Mouse (Mus musculus) kidney, postnatal 25 days (tissue): ENCODE results near the gene Mpv17l.
"Not testable (repeated sequence)": the region's sequence is repeated elsewhere in the genome, so short reads cannot be mapped to it uniquely, and the experiment has no call there.

ENCODE experiments used
- DNase-seq, 2 experiments: peaks; one replicate each; pipeline ENCODE4 v3.0.0; 2021; ENCODE audit warnings: mixed read lengths in 2 of 2

Mpv17l gene

DNA sequence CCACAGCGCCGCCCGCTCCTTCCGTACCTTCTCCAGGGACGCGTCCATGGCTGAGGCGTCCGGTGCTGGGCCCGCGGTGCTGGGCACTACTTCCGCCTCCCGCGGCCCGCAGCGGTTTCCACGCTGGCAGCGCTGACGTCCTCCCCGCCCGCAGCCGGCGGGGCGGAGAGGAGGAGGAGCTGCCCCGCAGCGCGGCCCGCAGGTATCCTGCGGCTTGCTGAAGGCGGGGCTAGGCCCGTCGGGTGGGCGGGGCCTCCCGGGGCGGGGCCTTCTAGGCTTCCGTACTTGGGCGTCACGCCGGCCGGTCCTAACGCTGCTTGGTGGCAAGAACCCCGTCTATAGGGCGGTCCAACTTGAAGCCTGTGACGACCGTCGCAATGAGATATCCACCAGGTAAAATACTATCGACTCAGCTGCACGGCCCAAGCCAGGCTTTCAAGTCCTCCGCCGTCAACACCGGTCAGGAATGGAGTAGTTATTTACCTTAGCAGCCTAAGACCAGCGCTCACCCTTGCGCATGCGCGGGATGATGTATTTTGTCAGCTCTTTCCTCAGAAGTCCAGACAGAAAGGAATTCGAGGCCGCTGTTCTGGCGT is at the start of gene Mpv17l, which contains the start of gene Pdxdc1:
Mpv17l (plus strand) TSS at position 274 of the 596 bp plus-strand sequence.
Pdxdc1 (minus strand) TSS at position 244 of the 596 bp plus-strand sequence.
- peak; percentile 97 to 98 for DNase-seq

DNA sequence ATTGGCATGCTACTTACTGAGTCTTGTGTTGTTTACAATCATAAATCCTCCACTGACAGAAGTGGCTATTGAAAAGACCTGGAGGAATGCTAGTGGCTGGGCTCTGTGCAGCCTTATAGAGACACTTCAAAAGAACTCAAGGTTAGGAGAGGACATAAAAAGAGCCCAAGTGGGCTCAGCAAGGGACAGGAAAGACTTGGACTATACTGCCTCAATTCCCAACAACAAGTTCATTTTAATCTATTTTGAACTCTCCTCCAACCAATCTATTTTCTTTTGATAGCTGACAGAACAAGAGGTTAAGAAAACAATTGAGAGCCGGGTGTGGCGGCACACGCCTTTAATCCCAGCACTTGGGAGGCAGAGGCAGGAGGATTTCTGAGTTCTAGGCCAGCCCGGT is 49.1 kb upstream of the Mpv17l start:
- DNase-seq = no peak

DNA sequence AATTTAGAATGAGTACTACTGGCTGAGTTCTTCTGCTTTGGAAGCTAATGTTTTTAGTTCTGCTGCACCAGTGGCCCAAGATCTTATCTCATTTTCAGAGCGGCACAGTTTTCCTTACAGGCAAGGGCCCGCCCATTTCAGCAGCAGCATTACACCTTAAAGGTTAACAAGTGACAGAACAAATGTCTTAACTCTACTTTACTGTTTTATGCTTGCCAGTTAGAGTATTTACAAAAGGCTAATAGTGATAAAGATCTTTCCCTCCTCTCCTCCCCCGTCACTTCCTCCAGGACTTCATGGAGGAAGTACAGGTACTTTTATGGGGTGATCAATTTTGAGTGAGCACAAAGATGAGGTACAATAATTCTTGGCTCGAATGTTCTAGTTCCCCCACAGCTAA is 36.9 kb upstream of the Mpv17l start:
- DNase-seq = peak in 1 of 2 experiments; percentile 41

GRCm38 (mm10) chr16:13866616-13867015 is 36.3 kb upstream of the Mpv17l start:
- DNase-seq = no peak

GRCm38 (mm10) chr16:13867406-13867805 is 35.6 kb upstream of the Mpv17l start:
- not testable (repeated sequence) for DNase-seq

- no peak for DNase-seq
Observed at GRCm38 (mm10) chr16:13867910-13868514, 34.9 kb upstream of the Mpv17l start.

- no peak for DNase-seq
Observed at GRCm38 (mm10) chr16:13875483-13875882, 27.5 kb upstream of the Mpv17l start.

DNA sequence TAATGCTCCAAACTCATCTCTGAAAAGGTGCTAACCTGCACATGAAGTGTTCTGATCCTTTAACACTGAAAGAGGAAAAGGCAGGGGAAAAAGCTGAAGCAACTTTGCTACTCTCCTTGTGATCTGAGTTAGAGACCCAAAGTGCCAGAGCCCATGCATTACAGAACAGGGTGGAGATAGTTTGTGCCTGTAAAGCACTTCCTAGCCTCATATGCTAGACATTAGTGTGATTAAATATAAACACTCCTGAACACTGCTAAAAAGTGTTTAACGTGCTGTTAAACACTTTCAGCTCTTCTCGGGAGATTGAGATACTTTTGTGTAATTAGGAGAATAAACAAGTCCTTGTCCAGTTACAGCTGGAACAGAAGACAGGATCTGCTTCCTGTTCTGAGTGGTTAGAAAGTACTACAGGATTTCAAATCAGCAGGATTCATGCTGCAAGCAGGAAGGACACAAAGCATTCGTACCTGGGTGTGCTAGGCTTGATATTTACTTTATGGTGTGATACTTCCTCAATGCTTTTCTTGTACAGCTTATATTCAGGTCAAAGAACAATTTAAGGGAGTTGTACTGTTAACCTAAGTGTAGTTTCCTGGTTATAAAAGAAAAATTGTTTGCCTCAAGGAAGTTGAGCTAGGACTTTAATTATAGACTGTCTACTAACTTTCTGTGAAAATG is 19.7 kb upstream of the Mpv17l start:
- no peak for DNase-seq

GRCm38 (mm10) chr16:13890449-13890848 is 12.5 kb upstream of the Mpv17l start:
- DNase-seq = no peak

- no peak for DNase-seq
Observed at GRCm38 (mm10) chr16:13892850-13893249, 10.1 kb upstream of the Mpv17l start.

- DNase-seq = no peak
Observed at GRCm38 (mm10) chr16:13894097-13894496, 8.9 kb upstream of the Mpv17l start.

DNA sequence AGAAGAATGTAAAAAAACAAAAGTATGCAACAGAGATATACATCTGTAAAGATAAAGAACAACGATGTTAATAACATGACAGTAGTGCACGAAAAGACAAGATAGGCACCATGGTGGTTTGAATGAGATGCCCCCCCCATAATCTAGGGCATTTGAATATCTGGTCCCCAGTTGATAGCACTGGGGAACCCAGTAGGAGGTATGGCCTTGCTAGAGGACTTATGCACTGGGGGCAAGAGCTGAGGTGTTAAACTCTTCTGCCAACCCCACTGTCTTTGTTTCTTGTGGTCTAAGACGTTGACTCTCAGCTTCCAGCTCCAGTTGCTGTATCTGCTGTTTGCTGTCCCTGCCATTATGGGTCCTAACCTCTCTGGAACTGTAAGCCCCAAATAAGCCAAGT is 7.2 kb upstream of the Mpv17l start:
- no peak for DNase-seq

GRCm38 (mm10) chr16:13896357-13896756 is 6.6 kb upstream of the Mpv17l start:
- no peak for DNase-seq

- DNase-seq = no peak
Observed at GRCm38 (mm10) chr16:13898981-13899380, 4.0 kb upstream of the Mpv17l start.

DNA sequence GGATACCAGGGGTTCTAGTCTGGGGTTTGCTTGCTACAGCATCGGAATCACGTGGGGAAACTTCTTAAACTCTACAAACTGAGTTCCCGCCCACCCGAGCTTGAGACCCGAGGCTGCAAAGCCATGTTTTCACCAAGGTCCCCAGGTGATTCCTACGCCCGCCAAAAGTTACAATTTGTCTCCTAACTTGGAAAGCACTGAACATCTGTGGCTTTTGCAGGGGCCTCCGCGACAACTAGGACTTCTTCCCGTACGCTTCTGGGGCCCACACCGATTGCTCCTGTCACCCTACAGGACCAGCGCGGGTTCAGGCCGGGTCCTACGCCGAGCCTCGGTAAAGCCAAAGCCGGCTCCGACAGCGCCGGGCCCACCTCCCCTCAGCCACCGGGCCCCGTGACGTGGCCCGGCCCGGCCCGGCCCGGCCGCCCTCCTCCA is 547 bp upstream of the Mpv17l start:
- no peak for DNase-seq

GRCm38 (mm10) chr16:13903488-13903887 is 527 bp downstream of the Mpv17l start:
- DNase-seq = peak; percentile 82 to 84

DNA sequence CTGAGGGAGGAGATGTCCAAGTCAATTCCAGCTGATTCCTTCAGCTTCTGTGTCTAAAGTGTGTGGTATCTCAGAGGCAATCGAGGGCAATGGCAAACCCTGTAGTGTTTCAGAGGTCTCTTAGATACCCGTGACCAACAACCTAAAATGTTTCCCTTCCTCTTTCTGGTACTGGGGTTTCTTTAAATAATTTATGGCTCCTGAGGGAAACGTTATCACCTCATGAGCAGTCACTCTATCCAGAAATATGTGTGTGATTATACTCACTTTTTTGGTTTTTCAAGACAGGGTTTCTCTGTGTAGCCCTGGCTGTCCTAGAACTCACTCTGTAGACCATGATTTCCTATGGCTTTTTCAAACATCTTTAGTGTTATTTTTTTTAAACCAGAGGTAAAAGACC is 4.3 kb downstream of the Mpv17l start:
- no peak for DNase-seq

GRCm38 (mm10) chr16:13920093-13920492 is 17.1 kb downstream of the Mpv17l start:
- DNase-seq = no peak

DNA sequence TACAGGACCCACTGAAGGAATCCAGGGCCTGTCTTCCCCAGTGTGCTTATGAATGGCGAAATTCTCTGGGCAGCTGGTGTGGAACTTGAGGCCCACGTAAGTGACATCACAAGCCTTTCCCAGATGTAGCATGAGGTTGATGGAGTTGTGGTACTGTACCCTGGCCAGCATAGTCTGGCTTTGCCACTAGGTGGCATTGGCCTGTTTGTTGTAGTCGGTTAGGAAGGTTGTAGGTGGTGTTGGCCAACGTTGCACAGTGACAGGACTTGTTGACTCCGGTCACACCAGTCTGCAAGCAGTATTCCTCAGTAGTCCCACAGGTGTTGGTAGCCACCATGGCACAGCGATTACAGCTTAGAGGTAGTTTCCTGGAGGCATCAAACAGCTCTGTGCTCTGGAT is 18.1 kb downstream of the Mpv17l start:
- no peak for DNase-seq

GRCm38 (mm10) chr16:13921781-13922180 is 18.8 kb downstream of the Mpv17l start:
- no peak for DNase-seq

DNA sequence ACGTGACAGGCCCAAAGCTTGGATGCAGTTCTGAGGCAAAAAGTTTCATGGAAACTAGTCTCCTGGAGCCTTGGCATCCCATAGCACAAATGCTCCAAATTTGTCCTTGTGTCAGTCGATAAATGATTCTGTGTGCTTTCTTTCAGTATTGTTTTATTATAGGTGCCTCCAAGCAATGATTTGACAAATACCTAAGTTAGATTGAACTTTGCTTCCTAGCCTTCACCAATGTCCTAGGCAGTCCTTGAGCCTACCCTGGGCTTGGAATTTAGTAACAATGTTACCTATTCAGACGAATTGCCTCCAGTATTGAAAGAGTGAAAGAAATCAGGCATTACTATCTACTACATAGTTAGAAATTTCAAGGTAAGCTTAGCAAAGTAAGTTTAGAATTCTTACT is 19.5 kb downstream of the Mpv17l start:
- not testable (repeated sequence) for DNase-seq

DNA sequence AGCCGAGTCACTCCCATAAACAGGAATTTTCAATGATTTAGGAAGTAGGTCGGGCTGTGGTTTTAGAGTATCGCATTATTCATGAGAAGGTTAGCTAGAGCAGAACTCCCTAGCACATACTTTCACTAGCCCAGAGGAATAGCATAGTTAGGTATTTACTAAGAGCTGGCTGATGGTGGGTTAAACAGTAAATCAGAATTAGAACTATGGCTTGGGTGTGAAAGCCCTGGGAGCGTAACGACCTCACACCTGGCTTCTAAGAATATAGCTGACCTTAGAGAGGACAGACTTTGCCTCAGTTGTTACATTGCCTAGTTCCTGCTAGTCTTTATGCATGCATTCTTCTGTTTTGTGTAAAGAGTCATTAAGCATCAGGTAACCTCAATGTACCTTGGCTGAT is 20.0 kb downstream of the Mpv17l start:
- peak in 1 of 2 experiments; percentile 50 for DNase-seq

DNA sequence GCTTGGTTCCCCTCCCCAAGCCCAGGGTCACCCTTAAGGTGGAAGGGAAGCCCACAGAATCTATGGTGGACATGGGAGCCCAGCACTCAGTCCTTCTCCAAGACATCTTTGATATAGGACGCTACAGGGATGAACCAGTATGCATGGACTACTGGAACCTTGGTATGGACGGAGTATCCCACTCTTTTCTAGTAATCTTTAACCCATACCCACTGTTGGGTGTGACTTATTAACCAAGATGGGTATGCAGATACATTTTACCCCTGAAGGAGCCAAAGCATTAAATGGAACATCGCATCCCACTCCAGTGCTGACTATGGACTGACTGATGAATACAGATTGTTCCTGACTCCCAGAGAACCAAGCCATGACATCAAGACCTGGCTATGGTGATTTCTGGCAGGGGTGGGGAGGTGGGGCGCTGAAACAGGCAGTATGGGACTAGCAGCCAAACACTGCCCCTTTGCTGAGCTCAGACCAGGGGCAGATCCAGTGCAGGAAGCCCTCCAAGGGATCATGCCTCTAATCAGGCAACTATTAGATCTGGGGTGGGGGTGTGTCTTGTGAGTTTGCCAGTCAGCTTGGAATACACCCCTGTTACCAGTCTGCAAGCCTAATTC is 24.6 kb downstream of the Mpv17l start:
- peak; percentile 10 to 69 for DNase-seq
